Mouse (Mus musculus): ENCODE measurements around the gene Nprl2. TPM values are rescaled to one million over a fixed set of nuclear protein-coding genes. Genes with fewer than 3 reads are reported as not detected.

Gene Nprl2
- total RNA-seq (2021), result 10 to 100 TPM; 31.1 to 33.1 TPM
- long read RNA-seq, transcript Nprl2-201 (11 exons, 1,441 nt), result major isoform, 37 of 51 reads
- long read RNA-seq, partial matches to known transcripts, result 0 of 51 reads
- long read RNA-seq, other reads (novel, unspliced or antisense), result 13 of 51 reads

DNA sequence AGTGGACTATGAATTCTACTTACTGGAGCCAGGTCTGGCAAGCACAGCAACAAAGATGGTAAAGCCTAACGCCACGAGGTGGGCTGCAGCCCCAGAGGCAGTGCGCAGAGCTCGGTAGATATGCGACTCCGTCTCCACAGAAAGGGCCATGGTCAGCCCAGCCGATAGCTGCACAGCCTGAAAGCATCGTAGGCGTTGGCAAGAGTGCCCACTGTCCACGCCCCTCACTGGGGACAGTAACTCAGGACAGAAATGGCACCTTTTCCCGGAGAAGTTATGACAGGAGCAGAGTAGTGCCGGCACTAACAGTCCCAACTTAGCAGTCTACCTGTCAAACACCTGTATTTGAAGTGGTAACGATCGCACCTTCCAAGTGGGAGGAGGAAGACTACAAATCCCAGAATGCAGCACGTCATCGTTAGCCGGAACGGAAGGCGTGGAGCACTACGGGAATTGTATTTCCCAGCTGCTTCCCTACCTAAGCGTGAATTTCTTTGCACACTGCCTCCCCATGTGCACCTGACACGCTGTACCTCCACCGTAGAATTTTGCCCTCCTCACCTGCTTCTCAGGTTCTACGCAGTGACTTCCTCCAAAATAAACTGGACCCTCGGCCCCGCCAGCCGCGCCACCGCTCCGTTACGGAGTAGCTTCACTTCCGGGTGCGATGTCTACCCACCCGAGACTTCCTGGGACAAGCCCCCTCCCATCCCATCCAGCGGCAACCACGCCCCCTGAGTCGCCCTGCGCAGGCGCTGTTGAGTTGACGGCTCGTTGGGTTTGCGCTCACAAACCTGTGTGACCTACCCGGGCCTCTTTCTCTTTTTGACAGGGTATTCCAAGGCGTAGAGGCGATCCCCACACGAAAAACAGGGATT, at the start of gene Nprl2, which contains the start of gene Cyb561d2:
TSS of gene Nprl2 (plus strand) at position 753 of the 878 bp plus-strand sequence.
TSS of gene Cyb561d2 (minus strand) at position 720 of the 878 bp plus-strand sequence.
- peak; percentile 95 to 96 for DNase-seq (ENCODE audit: low spot score in 2 of 2)

DNA sequence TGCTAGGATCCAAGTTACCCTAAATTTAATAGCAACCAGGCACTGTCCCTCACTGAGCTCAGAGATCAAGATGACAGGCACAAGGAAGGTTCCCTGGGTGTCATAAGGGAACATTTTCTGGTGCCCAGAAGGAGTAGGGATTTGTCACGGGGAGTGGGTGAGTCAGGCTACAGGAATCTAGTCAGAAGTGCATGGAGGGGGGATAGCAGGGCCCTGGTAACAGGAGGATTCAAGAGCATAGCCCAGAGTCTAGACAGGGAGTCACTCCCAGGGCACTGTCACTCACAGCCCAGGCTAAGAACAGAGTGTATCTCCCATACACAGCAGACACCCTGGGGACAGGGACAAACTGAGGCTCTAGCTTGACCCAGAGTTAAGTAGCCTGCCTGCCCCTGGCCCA, 48.5 kb upstream of the Nprl2 start:
- DNase-seq (ENCODE audit: low spot score in 2 of 2), result no peak

DNA sequence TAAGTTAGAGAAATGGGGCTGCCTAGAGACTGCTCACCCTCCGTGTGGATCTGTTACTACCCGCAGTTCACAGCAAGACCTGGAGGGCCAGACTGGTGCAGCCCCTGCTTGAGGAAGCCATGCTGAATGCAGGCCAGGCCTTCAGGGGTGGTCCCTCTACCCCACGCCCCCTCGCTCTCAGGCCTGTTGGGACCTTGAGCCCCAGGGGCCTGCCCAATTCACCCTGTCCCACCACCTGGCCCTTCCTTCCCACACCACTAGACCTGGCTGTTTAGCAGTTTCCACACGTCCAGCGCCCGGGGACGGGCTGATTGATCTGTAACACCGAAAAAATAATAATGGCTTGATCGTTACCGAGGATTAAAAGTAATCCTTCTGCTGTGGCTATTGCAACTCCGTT, 47.8 kb upstream of the Nprl2 start:
- DNase-seq (ENCODE audit: low spot score in 2 of 2), result no peak

DNA sequence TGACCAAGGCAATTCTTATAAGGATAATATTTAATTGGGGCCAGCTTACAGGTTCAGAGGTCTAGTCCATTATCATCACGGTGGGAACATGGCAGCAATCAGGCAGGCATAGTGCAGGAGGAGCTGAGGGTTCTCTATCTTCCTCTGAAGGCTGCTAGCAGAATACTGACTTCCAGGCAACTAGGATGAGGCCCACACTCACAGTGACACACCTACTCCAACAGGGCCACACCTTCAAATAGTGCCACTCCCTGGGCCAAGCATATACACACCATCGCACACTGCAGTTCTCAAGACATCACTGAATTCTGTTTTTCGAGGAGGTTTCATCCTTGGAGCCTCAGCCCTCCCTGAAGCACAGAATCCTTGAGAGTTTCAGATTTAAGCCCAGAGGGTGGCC, 45.7 kb upstream of the Nprl2 start:
- DNase-seq (ENCODE audit: low spot score in 2 of 2), result no peak

- DNase-seq (ENCODE audit: low spot score in 2 of 2), result no peak
These were observed 41.2 kb upstream of the Nprl2 start for GRCm38 (mm10) chr9:107500708-107501286.

DNA sequence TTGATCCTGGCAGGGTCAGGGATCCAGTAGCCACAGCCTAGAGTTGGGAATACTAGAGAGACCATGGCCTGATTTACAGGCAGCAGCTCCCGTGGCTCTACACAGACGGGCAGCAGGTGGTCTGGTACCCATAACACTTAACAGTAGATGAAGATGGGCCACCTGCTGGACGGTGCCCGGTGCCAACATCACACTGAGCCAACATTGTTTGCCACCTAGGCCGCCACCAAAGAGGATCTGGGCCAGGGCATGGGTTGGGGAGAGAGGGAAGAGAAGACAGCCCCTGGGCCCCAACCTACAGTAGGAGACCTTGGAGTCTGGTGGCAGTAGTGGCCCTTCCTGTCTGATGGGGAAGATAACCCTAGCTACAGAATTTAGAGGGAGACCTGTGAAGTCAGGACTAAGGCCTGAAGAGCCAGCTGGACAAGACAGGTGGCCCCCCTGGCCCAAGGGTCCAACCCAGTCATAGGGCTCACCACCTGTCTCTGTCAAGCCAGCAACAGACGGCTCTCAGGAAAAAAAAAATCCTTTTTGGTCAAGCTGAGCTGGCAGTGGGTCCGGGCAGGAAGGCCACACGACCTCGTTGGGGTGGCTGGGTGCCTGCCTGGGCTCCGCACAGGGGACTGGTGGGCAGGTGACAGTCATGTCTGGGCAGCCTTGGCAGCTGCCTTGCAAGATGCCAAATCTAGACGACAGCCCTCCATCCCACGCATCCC, 39.7 kb upstream of the Nprl2 start:
- no peak for DNase-seq (ENCODE audit: low spot score in 2 of 2)

GRCm38 (mm10) chr9:107504662-107505537, 37.1 kb upstream of the Nprl2 start:
- peak; percentile 29 to 40 for DNase-seq (ENCODE audit: low spot score in 2 of 2)

DNA sequence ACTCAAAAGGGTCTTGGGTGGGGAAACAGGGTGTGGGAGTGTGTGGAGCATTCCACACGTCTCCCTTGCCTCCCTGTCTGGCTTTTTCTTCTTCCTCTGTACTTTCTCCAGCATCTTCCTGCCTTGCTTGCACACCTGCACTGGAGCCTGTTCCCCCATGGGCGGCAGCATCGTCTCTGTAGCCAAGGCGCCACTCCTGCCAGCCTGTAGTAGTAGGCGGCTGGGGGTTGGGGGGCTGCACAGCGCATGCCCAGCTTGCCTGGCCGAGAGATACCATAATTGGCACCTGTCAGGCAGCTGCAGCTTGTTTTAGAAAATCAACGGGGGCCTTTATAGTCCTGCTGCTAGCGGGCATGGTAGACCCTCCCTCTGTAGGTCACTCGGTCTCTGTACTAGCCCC, 33.8 kb upstream of the Nprl2 start:
- DNase-seq (ENCODE audit: low spot score in 2 of 2), result peak; percentile 51 to 69

- no peak for DNase-seq (ENCODE audit: low spot score in 2 of 2)
These were observed 31.5 kb upstream of the Nprl2 start for GRCm38 (mm10) chr9:107510384-107511100.

- DNase-seq (ENCODE audit: low spot score in 2 of 2), result no peak
These were observed 30.6 kb upstream of the Nprl2 start for GRCm38 (mm10) chr9:107511436-107511835.

- DNase-seq (ENCODE audit: low spot score in 2 of 2), result no peak
These were observed 29.7 kb upstream of the Nprl2 start for GRCm38 (mm10) chr9:107512326-107512725.

DNA sequence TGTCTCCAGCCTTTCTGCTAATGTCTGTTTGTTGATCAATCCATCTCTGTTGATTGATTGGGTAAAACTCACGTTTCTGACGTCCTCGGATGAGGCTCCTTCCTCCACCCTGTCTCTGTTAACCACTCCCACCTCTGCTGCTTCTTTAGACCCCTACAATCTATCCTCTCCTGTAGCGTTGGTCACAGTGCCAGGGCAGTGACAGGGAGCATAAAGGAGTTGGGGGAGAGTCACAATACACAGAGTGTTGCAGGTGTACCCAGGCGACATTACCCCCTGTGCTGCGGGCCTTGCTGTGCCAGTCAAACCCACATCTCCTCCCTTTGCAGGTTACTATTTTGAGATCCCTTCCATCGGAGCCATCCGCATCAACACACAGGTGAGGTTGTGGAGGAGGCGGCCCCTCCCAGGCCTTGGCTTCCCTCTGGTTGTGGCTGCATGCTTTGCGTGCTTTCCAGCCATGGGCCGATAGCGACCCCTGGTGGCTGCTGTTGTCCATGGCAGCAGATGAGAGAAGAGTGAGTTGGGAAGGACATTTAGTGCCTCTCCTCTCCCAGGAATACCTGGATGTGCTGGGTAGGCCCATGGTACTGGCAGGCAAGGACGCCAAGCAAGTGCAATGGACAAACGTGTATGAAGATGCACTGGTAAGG, 27.6 kb upstream of the Nprl2 start:
- peak; percentile 92 to 94 for DNase-seq (ENCODE audit: low spot score in 2 of 2)

- no peak for DNase-seq (ENCODE audit: low spot score in 2 of 2)
These were observed 21.7 kb upstream of the Nprl2 start for GRCm38 (mm10) chr9:107520331-107520730.

DNA sequence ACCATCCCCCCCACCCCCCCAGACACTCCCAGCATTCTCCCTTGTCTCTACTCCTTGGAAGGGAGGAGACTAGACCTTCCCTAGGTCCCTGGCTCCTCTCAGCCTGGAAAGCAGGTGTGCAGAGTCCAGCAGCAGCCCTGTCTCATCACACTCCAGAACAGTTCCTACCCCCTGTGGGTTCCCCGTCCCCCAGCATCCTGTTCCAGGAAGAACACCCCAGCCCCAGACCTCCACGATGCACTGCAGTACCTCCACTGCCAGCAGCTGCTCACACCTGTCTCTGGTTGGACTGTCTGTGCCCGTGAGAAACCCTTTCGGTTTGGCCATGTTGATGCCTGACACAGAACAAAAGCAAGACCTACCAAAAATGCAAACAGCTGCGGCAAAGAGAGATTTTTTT, 20.8 kb upstream of the Nprl2 start:
- no peak for DNase-seq (ENCODE audit: low spot score in 2 of 2)

- DNase-seq (ENCODE audit: low spot score in 2 of 2), result no peak
These were observed 20.2 kb upstream of the Nprl2 start for GRCm38 (mm10) chr9:107521711-107522399.

DNA sequence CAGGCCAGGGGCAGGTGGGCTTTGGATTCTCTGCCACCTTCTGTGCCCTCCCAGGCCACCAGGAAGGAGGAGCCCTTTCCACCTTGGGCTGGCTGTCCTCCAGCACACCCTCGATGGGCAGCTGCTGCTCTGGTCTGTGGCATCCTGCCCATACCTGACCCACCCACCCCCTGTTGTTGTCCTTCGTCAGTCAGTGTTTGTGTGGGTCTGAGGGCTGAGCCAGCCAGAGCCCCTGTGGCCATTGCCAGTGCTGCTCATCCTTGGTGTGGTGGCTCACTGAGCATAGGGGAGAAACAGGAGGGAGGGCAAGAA, 19.7 kb upstream of the Nprl2 start:
- DNase-seq (ENCODE audit: low spot score in 2 of 2), result no peak

- DNase-seq (ENCODE audit: low spot score in 2 of 2), result peak; percentile 77 to 80
These were observed 15.6 kb upstream of the Nprl2 start for GRCm38 (mm10) chr9:107526198-107527026.

DNA sequence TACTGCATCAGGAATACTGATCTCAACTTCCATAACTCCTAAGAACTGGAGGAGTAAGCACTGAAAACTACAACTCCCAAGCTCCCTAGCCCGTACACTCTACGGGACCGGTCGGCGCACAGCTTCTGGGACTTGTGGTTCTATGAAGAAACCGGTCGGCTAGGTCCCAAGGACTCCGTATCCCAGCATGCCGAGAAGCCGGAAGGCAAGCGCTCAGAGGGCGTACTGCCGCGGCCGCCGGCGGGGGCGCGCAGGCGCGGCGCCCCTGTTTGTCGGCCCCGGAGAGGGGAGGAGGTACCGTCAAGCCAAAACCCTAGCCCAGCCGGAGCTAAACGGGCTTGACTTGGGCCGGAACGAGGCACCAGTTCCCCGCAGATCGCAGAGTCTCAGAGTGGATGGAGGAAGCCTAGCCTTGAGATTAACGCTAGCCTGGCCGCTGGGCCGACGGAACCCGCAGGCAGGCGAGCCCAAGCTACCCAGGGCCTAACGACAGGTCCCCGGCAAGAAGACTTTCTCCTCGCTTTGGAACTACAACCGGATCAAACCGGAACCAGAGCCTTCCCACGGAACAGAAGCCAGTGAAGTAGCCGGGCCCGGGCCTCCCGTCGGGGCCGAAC, 8.1 kb upstream of the Nprl2 start, which contains the start of gene Tmem115:
TSS of gene Tmem115 (plus strand) at position 155 of the 617 bp plus-strand sequence.
- peak; percentile 87 to 92 for DNase-seq (ENCODE audit: low spot score in 2 of 2)
